Mouse (Mus musculus) forebrain, embryonic 13.5 days (tissue): ENCODE results near the gene Mpdu1. TPM values are rescaled to one million over a fixed set of nuclear protein-coding genes. Genes with fewer than 3 reads are reported as not detected.

Source experiments
- ATAC-seq: fragments of 200-750 bp; cut with Nextera tagmentation; 2 replicates; pipeline ENCODE4 v1.8.0; 2017
- H3K27ac ChIP-seq: fragments of 300-500 bp; sonication (generic); 2 replicates; pipeline ENCODE4 v1.5.1; 2015; ENCODE audit warnings: inconsistent platforms, mild to moderate bottlenecking, moderate library complexity
- H3K27me3 ChIP-seq: fragments of 300-500 bp; sonication (generic); 2 replicates; pipeline ENCODE4 v1.6.1; 2015; ENCODE audit warnings: mild to moderate bottlenecking, inconsistent platforms
- H3K36me3 ChIP-seq: fragments of 300-500 bp; sonication (generic); 2 replicates; pipeline ENCODE4 v1.6.1; 2015; ENCODE audit warnings: mild to moderate bottlenecking, inconsistent platforms; ENCODE audit not compliant: poor library complexity, severe bottlenecking
- H3K4me1 ChIP-seq: fragments of 300-500 bp; sonication (generic); 2 replicates; pipeline ENCODE4 v1.6.1; 2015; ENCODE audit warnings: inconsistent platforms
- H3K4me2 ChIP-seq: fragments of 300-500 bp; sonication (generic); 2 replicates; pipeline ENCODE4 v1.6.1; 2015; ENCODE audit warnings: inconsistent platforms, mild to moderate bottlenecking, moderate library complexity
- H3K4me3 ChIP-seq: fragments of 300-500 bp; sonication (generic); 2 replicates; pipeline ENCODE4 v1.5.1; 2015; ENCODE audit warnings: mild to moderate bottlenecking, inconsistent platforms
- H3K9ac ChIP-seq: fragments of 300-500 bp; sonication (generic); 2 replicates; pipeline ENCODE4 v1.6.1; 2015; ENCODE audit warnings: mild to moderate bottlenecking, inconsistent platforms
- H3K9me3 ChIP-seq: fragments of 300-500 bp; sonication (generic); replicated peaks from 2 replicates; pipeline ENCODE4 v1.6.1; 2016; ENCODE audit warnings: inconsistent platforms
- WGBS: fragments of 180-500 bp; shearing (Covaris S2); methylation state at CpG from one replicate; pipeline ENCODE4 v1.1.7; 2015; 5-methylcytosine and 5-hydroxymethylcytosine counted together
- polyA plus RNA-seq: library from polyadenylated mRNA; unstranded; fragments of >200 nt; fragmentation: Nextera tagmentation; extraction: Ambion mirVana; gene quantifications from 2 replicates; pipeline ENCODE4 v1.2.1, GENCODE M21; 2015

The Mpdu1 gene
- polyA plus RNA-seq, 1 experiment from 2014 or later = 89.4 TPM

DNA sequence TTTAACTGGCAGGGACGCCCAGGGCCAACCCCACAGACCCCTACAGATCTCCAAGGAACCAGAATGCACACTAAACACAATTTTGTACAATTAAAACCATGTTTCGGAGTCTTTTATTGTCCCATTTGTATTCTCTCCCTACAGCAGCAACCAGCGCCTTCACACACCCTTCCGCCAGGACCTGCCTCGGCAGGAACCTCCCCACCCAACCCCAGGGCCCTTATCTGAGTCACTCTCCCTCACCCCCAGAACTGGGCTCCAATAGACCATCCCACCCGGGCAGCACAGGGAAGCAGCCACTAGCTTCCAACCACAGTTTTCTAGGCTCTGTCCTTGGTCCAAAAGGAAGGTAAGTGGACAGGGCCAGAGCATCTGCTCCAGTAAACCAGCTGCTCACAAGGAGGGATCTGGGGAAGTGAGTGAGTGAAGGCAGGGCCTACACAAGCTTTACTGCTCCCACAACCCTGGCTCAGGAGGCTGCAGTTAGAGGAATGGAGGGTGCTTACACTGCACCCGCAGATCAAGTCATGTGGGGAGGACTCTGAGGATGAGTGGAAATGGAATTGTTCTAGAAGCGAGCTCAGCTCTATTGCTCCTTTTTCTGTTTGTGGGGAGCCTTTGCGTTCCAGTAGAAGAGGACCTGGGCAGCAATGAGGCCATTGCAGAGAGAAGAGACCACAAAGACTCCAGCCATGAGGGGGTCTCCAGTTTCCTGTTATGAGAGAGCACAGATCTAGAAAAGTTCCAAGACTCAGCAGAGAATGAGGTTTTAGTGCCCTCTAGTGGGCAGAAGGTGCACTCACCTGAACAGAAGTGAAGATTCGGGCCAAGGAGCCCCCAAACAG is 5.6 kb downstream of the Mpdu1 start:
- WGBS = 82% methylated on average over 10 of the region's 10 CpGs

DNA sequence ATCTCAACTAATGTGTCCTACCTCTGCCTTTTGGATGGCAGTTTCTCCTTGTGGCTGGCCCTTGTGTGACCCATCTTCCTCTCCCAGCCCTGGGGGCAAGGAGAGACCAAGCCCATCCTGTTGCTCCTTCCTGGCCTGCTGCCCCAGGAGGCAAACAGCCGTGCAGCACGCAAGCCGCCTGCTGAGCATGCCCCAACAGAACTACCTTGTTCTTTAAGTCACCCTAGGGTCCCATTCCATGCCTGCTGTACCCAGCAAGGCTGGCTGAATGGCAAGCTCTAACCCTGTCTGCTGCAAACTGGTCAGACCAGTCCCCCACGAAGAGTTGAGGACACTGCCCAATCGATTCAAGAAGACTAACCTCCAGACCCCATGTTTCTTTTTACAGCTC is 6.4 kb downstream of the Mpdu1 start:
- Histone ChIP-seq H3K27me3 (no peaks in the 10 kb centered on the region), H3K9ac (no peak overlapping the region), H3K4me3 (no peak overlapping the region), H3K27ac (no peak overlapping the region), H3K4me1 (peaks cover 11% of the 10 kb centered on the region), H3K9me3 (no peaks in the 10 kb centered on the region), H3K4me2 (no peak overlapping the region), H3K36me3 (peaks cover 84% of the 10 kb centered on the region)
- no peak for ATAC-seq
- 86% methylated on average over 5 of the region's 5 CpGs for WGBS

More for the DNA sequence above, 5.6 kb downstream of the Mpdu1 start:
- no peak overlapping the region for H3K27ac ChIP-seq
- H3K4me2 ChIP-seq = no peak overlapping the region
- peaks cover 19% of the 10 kb centered on the region for H3K4me1 ChIP-seq
- H3K9me3 ChIP-seq = no peaks in the 10 kb centered on the region
- no peak overlapping the region for H3K9ac ChIP-seq
- no peak overlapping the region for H3K4me3 ChIP-seq
- no peaks in the 10 kb centered on the region for H3K27me3 ChIP-seq
- ATAC-seq = no peak
- H3K36me3 ChIP-seq = peaks cover 76% of the 10 kb centered on the region

DNA sequence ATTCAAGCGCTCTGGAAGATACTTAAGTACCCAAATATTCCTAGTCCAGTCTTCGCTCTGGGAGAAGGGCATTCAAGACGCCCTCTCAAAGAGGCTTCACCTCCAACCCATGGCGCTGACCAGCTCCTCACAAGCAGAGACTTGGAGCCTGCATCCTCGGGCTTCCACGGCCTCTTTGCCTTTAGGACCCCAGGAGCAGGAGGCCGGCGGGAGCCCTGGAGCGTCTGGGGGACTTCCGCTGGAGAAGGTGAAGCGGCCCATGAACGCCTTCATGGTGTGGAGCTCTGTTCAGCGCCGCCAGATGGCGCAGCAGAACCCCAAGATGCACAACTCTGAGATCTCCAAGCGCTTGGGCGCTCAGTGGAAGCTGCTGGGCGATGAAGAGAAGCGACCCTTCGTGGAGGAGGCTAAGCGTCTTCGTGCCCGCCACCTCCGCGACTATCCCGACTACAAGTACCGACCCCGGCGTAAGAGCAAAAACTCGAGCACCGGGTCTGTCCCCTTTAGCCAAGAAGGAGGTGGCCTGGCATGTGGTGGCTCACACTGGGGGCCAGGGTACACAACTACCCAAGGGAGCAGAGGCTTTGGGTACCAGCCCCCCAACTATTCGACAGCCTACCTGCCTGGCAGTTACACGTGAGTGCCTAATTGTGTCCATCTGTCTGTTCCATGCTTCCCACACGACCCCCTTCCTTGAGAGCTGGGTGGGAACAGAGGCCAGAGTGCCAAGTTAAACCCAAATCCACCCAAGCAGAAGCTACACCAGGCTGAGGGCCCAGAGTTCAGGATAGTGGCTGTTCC is 7.0 kb downstream of the Mpdu1 start, which contains the start of gene Sox15:
Gene Sox15 (plus strand): TSS at position 51 of the 801 bp plus-strand sequence.
- Histone ChIP-seq H3K9me3 (no peaks in the 10 kb centered on the region), H3K4me3 (peak within 1 kb of the TSS; percentile 9), H3K27ac (peak within 1 kb of the TSS; percentile 3; the same call in 1 of the 2 replicates), H3K4me1 (peaks cover 8% of the 10 kb centered on the region; the same call in 1 of the 2 replicates), H3K36me3 (peaks cover 90% of the 10 kb centered on the region), H3K4me2 (no peak within 1 kb of the TSS), H3K27me3 (no peaks in the 10 kb centered on the region), H3K9ac (no peak within 1 kb of the TSS)
- ATAC-seq = peak; percentile 77
- WGBS = 22% methylated on average over 34 of the region's 34 CpGs

DNA sequence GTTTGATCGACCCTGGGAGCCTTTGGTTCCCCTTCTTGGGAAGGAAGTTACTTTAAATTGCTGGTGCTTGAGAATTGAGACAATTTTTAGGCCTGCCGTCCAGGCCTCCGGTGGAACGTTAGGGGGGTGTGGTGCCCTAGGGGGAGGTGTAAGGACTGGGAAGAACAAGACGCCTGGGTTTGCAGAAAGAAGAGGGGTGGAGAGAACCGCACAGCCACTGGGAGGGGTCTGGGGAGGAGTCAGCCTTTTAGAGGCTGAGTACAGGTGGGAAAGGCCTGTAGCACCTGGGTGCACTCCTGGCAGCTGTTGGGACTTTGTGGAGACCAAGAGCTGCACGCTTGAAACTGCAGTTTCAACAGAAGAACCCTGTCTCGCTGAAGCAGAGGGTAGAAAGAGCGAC is 7.7 kb downstream of the Mpdu1 start:
- ATAC-seq = no peak
- Histone ChIP-seq H3K9me3 (no peaks in the 10 kb centered on the region), H3K4me1 (peaks cover 5% of the 10 kb centered on the region; the same call in 1 of the 2 replicates), H3K4me2 (no peak overlapping the region), H3K9ac (no peak overlapping the region), H3K27ac (0 out of 2 replicates have a peak overlapping the region, but pooled peaks have one; percentile 3), H3K4me3 (no peak overlapping the region), H3K27me3 (no peaks in the 10 kb centered on the region), H3K36me3 (peaks cover 90% of the 10 kb centered on the region)
- WGBS = 56% methylated on average over 9 of the region's 9 CpGs

DNA sequence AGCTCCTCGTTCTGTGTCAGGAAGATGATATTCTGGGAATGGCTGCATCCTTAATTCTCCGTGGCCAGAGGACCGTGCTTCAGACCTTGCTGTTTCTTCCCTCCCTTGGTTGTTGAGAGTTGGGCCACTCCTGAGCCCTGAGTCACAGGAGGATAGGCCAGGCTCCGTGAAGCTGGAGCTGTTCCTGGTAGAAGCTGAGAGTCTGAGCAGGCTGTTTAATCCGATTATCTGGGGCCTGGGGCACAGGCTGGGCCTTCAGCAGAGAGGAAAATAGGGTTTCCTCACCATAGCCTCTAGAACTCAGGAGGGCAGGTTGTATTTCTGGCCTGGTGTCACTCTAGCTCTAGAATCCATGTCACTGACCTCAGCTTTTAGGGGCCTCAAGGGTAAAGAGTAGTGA is 9.0 kb downstream of the Mpdu1 start:
- WGBS = 65% methylated on average over 5 of the region's 5 CpGs
- Histone ChIP-seq H3K9me3 (no peaks in the 10 kb centered on the region), H3K4me1 (peaks cover 5% of the 10 kb centered on the region; the same call in 1 of the 2 replicates), H3K9ac (no peak overlapping the region), H3K4me2 (no peak overlapping the region), H3K27ac (peak overlapping the region; percentile 8; the same call in 1 of the 2 replicates), H3K27me3 (no peaks in the 10 kb centered on the region), H3K4me3 (no peak overlapping the region), H3K36me3 (peaks cover 93% of the 10 kb centered on the region)
- no peak for ATAC-seq

DNA sequence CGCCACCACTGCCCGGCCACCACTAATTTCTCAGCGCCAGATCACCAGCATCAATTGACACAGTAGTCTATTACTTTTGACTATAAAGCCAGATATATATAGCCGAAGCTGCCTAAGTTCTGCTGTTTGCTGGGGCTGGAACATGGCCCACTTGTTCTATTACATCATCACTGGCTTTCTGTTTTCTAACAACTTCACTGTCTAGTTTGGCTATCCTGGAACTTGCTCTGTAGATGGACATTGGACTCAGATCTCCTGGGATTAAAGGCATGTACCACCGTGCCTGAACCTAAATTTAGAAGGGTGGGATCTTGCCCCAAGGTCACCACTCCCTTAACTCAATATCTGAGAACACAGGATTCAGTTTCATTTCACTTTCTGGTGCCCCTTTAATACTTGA is 16.6 kb downstream of the Mpdu1 start:
- peaks cover 100% of the 10 kb centered on the region for H3K36me3 ChIP-seq
- WGBS = 96% methylated on average over 5 of the region's 5 CpGs

DNA sequence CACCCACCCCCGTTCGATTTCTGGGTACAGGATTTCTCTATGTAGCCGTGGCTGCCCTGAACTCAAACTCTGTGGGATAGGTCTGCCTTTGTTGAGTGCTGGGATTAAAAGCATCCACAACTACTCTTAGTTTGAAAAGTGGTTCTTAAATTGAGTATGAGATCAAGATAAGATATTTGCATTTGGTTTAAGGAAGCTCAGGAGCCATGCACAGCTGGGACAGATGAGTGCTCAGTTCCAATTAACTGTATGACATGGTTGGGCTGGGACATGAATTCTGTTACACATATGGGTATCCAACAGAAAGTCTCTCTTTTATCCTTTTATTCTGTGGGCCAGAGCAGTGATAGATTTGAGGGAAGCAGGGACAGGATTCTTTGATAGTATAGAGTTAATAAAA is 27.0 kb downstream of the Mpdu1 start:
- no peaks in the 10 kb centered on the region for H3K27me3 ChIP-seq
- WGBS = 86% methylated on average over 3 of the region's 3 CpGs
- peaks cover 26% of the 10 kb centered on the region for H3K36me3 ChIP-seq
- ATAC-seq = no peak
- H3K4me3 ChIP-seq = peak overlapping the region; percentile 79; the same call in 1 of the 2 replicates
- peaks cover 33% of the 10 kb centered on the region for H3K4me1 ChIP-seq
- 0 out of 2 replicates have a peak overlapping the region, but pooled peaks have one; percentile 98 for H3K9ac ChIP-seq
- peak overlapping the region; percentile 71 for H3K4me2 ChIP-seq
- H3K9me3 ChIP-seq = no peaks in the 10 kb centered on the region
- no peak overlapping the region for H3K27ac ChIP-seq

More for the DNA sequence above, 16.6 kb downstream of the Mpdu1 start:
- Histone ChIP-seq H3K4me3 (no peak overlapping the region), H3K27ac (no peak overlapping the region), H3K4me1 (no peaks in the 10 kb centered on the region), H3K9me3 (no peaks in the 10 kb centered on the region), H3K27me3 (no peaks in the 10 kb centered on the region), H3K4me2 (no peak overlapping the region), H3K9ac (no peak overlapping the region)
- ATAC-seq = no peak

DNA sequence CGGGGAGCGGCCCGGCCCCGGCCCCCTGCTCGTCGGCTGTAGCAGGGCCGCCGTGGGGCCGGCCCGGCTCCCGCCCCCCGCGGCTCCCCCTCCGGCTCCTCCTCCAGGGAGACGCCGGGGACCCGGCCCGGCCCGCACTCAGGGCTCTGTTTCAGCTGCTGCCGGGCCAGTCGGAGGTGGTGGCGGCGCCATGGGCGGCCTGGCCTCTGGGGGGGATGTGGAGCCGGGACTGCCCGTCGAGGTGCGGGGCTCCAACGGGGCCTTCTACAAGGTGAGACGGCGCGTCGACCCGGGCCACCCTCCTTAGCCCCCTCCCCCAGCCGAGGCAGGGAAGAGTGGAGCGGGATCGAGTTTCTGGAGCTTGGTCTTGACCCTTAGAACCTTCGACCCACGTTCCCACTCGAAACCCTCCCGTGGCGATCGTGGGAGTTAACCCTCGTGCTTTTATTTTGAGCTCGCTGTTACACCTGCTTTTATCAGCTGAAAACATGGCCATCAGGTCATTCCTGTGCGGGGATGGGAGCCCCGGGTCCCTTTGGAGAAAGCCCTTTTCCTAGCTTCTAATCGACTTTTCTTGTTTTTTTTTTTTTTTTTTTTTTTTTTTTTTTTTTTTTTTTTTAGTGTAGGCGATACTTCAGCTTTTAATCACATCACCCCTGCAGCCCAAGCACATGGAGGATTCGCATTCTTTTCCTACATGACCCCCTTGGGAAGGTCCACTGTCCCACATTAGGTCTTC is 29.1 kb downstream of the Mpdu1 start:
- ATAC-seq = peak; percentile 64
- peak overlapping the region; percentile 98 for H3K9ac ChIP-seq
- H3K4me3 ChIP-seq = peak overlapping the region; percentile 79
- no peaks in the 10 kb centered on the region for H3K27me3 ChIP-seq
- H3K9me3 ChIP-seq = no peaks in the 10 kb centered on the region
- H3K4me1 ChIP-seq = peaks cover 33% of the 10 kb centered on the region
- peak overlapping the region; percentile 94 for H3K27ac ChIP-seq
- peak overlapping the region; percentile 71 for H3K4me2 ChIP-seq
- under 1% methylated on average over 27 of the region's 50 CpGs for WGBS
- H3K36me3 ChIP-seq = 0 out of 2 replicates have a peak, but pooled peaks cover 8% of the 10 kb centered on the region

DNA sequence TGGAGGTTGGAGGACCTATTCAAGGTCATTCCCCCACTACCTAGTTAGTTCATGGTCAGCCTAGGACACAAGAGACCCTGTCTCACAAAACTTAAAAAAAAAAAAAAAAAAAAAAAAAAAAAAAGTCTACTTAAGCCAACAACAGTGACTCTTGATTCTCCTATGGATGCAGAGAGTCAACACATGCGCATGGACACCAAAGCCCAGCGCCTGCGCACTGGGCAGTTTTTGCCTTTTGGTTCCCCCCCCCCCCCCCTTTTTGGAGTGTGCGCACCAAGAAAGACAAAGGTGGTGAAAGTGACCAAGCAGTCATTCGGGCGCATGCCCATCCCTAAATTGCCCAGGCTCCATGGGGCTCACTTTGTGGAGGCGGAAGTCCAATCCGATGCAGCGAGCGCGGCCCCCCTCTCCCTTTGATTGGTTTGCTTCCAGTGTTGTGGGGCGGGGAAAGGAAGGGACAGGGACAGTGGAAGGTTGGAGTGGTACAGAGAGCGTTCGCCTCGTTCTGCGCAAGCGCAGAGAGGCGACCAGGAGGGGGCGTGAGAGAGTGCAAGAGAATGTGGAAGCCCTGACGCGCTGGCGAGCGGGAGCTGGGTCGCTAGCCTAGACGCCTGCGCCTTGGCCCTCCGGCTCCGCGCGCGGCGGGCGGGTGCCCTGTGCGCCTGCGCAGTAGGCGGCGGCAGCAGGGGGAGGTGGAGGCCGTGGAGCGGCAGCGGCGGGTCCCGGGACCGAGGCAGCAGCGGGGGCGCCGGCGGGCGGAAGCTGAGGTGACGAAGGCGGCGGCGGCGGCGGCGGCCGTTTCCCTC is 30.0 kb downstream of the Mpdu1 start, which contains the start of gene Fxr2:
Gene Fxr2 (plus strand): TSS at position 707 of the 806 bp plus-strand sequence.
- under 1% methylated on average over 43 of the region's 56 CpGs for WGBS
- peaks cover 33% of the 10 kb centered on the region for H3K4me1 ChIP-seq
- peak within 1 kb of the TSS; percentile 71 for H3K4me2 ChIP-seq
- peak; percentile 98 for ATAC-seq
- 0 out of 2 replicates have a peak, but pooled peaks cover 3% of the 10 kb centered on the region for H3K36me3 ChIP-seq
- no peaks in the 10 kb centered on the region for H3K9me3 ChIP-seq
- peak within 1 kb of the TSS; percentile 94 for H3K27ac ChIP-seq
- peak within 1 kb of the TSS; percentile 79 for H3K4me3 ChIP-seq
- H3K27me3 ChIP-seq = no peaks in the 10 kb centered on the region
- peak within 1 kb of the TSS; percentile 98 for H3K9ac ChIP-seq

DNA sequence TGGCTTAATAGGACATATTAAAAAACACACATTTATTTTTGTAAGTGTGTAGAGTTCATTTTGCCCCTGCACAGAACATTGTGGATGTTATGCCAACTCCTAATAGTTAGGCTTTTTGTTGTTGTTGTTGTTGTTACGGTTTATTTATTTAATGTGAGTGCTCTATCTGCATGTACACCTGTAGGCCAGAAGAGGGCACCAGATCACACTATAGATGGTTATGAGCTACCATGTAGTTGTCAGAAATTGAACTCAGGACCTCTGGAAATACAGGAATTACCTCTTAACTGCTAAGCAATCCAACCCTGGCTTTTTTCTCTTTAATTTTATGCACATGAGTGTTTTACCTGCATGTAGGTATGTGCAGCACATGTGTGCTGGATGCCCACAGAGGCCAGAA is 32.6 kb downstream of the Mpdu1 start:
- WGBS = 55% methylated on average over 1 of the region's 1 CpGs
- H3K4me1 ChIP-seq = peaks cover 12% of the 10 kb centered on the region
- no peak for ATAC-seq
- H3K4me2 ChIP-seq = no peak overlapping the region
- no peaks in the 10 kb centered on the region for H3K36me3 ChIP-seq
- no peak overlapping the region for H3K27ac ChIP-seq
- no peaks in the 10 kb centered on the region for H3K27me3 ChIP-seq
- H3K9ac ChIP-seq = no peak overlapping the region
- H3K9me3 ChIP-seq = no peaks in the 10 kb centered on the region
- H3K4me3 ChIP-seq = no peak overlapping the region

DNA sequence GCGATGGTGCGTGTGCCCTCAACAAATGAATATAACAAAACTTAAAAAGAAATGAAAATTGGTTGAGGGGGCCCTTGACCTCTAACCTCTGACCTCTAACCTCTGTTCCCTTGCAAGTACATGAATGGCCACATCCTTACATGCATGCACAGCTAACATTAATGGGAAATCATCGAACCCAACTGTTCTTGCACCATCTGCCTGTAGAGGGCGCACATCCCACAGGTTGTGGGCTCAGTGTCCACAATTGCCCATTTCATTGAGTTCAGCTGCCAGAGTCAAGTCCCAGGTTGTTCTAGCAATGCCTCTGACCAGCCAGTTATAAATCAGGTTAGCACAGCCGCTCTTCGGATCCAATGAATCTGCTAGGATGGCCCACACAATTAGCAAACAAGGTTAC is 34.2 kb downstream of the Mpdu1 start:
- no peak for ATAC-seq
- WGBS = 38% methylated on average over 6 of the region's 6 CpGs

More for the DNA sequence above, 34.2 kb downstream of the Mpdu1 start:
- H3K27ac ChIP-seq = no peak overlapping the region
- H3K4me3 ChIP-seq = no peak overlapping the region
- no peak overlapping the region for H3K4me2 ChIP-seq
- no peak overlapping the region for H3K9ac ChIP-seq
- H3K9me3 ChIP-seq = no peaks in the 10 kb centered on the region
- H3K4me1 ChIP-seq = peaks cover under 1% of the 10 kb centered on the region; the same call in 1 of the 2 replicates
- no peaks in the 10 kb centered on the region for H3K27me3 ChIP-seq
- no peaks in the 10 kb centered on the region for H3K36me3 ChIP-seq
